Comparison of ENCODE assay signal across 25 mouse cellular contexts in the genomic region with DNA sequence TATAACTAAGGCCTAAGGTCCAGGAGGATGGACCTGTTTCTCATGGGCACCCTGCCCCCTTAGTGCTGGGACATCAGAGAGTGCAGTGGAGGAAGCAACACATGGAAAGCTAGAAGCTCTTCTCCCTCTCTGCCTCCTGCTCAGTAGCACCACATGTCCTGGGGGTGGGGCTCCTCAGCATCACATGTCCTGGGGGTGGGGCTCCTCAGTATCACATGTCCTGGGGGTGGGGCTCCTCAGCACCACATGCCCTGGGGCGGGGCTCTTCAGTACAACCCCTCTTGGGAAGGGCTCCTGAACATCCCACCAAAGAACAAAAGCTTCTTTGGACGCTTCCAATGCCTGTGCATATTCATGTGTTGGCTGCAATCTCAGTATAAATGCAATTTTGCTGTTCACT. TPM values are rescaled to one million over a fixed set of nuclear protein-coding genes. Genes with fewer than 3 reads are reported as not detected.
DNase-seq lines count a peak whose midpoint lies in the region; ATAC-seq and TF ChIP-seq lines count a peak whose summit lies in the region.
"Had no signal": no experiment of that assay in that cellular context is flagged by ENCODE, and none has a peak within 500 bp of the region (broad histone marks: within the 10 kb centered on the region; RNA-seq: fewer than 3 reads in every experiment).

No protein-coding gene starts in this region.

- H3K4me2 ChIP-seq in forebrain, embryonic 13.5 days = no peak overlapping the region
- no peak overlapping the region for H3K4me2 ChIP-seq in forebrain, postnatal 0 days (ENCODE audit: low read depth)
- H3K4me2 ChIP-seq in intestine, embryonic 15.5 days (replicated peaks) = no peak overlapping the region
- H3K4me2 ChIP-seq in intestine, postnatal 0 days (replicated peaks; ENCODE audit: low read depth) = no peak overlapping the region
- H3K4me2 ChIP-seq: embryonic facial prominence, embryonic 15.5 days; hindbrain, embryonic 14.5 days; limb, embryonic 12.5 days; liver, embryonic 13.5 days; stomach, embryonic 15.5 days had no signal

- 82% methylated on average over 2 of the region's 2 CpGs for WGBS in forebrain, embryonic 13.5 days
- 85% methylated on average over 2 of the region's 2 CpGs for whole genome bisulfite sequencing in forebrain, postnatal 0 days
- 90% methylated on average over 2 of the region's 2 CpGs for WGBS in intestine, embryonic 15.5 days
- 89% methylated on average over 2 of the region's 2 CpGs for WGBS in intestine, postnatal 0 days

- DNase-seq in forebrain, postnatal 0 days = no peak
- peak; percentile 23 for DNase-seq in thymus, postnatal 4 days
- DNase-seq in thymus, postnatal 0 days (ENCODE audit: low spot score) = no peak
- peak; percentile 58 for DNase-seq in splenic B cell, adult 2 months (ENCODE audit: low read depth, low spot score)
- DNase-seq: adrenal gland, postnatal 36 days; cerebellum, adult 11 months; cerebellum, adult 9-11 months; gastrocnemius, postnatal 36 days; kidney, adult 18-20 months; liver, embryonic 13.5 days; lung, adult 2 months; lung, postnatal 14 days; midbrain, embryonic 14.5 days; right cerebral cortex, postnatal 25 days; thymus, postnatal 36 days had no signal

- H3K27me3 ChIP-seq in forebrain, embryonic 13.5 days = no peaks in the 10 kb centered on the region
- no peaks in the 10 kb centered on the region for H3K27me3 ChIP-seq in forebrain, postnatal 0 days (ENCODE audit: insufficient read depth, low read length)
- no peaks in the 10 kb centered on the region for H3K27me3 ChIP-seq in intestine, embryonic 15.5 days (replicated peaks)
- H3K27me3 ChIP-seq in intestine, postnatal 0 days (replicated peaks; ENCODE audit: control insufficient read depth, insufficient read depth, low read length) = no peaks in the 10 kb centered on the region
- no peaks in the 10 kb centered on the region for H3K27me3 ChIP-seq in splenic B cell, adult 2 months (ENCODE audit: control insufficient read depth, insufficient read depth, low read length, poor library complexity, severe bottlenecking)
- H3K27me3 ChIP-seq: embryonic facial prominence, embryonic 15.5 days; liver, embryonic 13.5 days; stomach, embryonic 15.5 days had no signal

- no peak overlapping the region for H3K27ac ChIP-seq in forebrain, embryonic 13.5 days
- no peak overlapping the region for H3K27ac ChIP-seq in forebrain, postnatal 0 days (ENCODE audit: low read depth, low read length)
- no peak overlapping the region for H3K27ac ChIP-seq in intestine, embryonic 15.5 days
- no peak overlapping the region for H3K27ac ChIP-seq in intestine, postnatal 0 days (ENCODE audit: low read depth, low read length)
- H3K27ac ChIP-seq: embryonic facial prominence, embryonic 15.5 days; hindbrain, embryonic 14.5 days; limb, embryonic 12.5 days; liver, embryonic 13.5 days; stomach, embryonic 15.5 days had no signal

- no peaks in the 10 kb centered on the region for H3K4me1 ChIP-seq in forebrain, embryonic 13.5 days
- H3K4me1 ChIP-seq in forebrain, postnatal 0 days (ENCODE audit: insufficient read depth) = no peaks in the 10 kb centered on the region
- no peaks in the 10 kb centered on the region for H3K4me1 ChIP-seq in intestine, embryonic 15.5 days (replicated peaks)
- no peaks in the 10 kb centered on the region for H3K4me1 ChIP-seq in intestine, postnatal 0 days (replicated peaks; ENCODE audit: control insufficient read depth, insufficient read depth, low read length)
- H3K4me1 ChIP-seq: liver, embryonic 13.5 days; stomach, embryonic 15.5 days had no signal

- H3K4me3 ChIP-seq in forebrain, embryonic 13.5 days = no peak overlapping the region
- no peak overlapping the region for H3K4me3 ChIP-seq in forebrain, postnatal 0 days (ENCODE audit: low read depth, low read length)
- no peak overlapping the region for H3K4me3 ChIP-seq in intestine, embryonic 15.5 days (replicated peaks)
- no peak overlapping the region for H3K4me3 ChIP-seq in intestine, postnatal 0 days (ENCODE audit: low read depth, low read length)
- H3K4me3 ChIP-seq: embryonic facial prominence, embryonic 15.5 days; heart, embryonic 10.5 days; limb, embryonic 12.5 days; liver, embryonic 13.5 days; stomach, embryonic 15.5 days had no signal

- H3K9ac ChIP-seq in forebrain, embryonic 13.5 days = no peak overlapping the region
- H3K9ac ChIP-seq in forebrain, postnatal 0 days = no peak overlapping the region
- H3K9ac ChIP-seq in intestine, embryonic 15.5 days = no peak overlapping the region
- H3K9ac ChIP-seq in intestine, postnatal 0 days (ENCODE audit: low read depth, low read length) = no peak overlapping the region
- H3K9ac ChIP-seq: embryonic facial prominence, embryonic 15.5 days; hindbrain, embryonic 14.5 days; limb, embryonic 12.5 days; liver, embryonic 13.5 days; stomach, embryonic 15.5 days had no signal

- H3K9me3 ChIP-seq in forebrain, embryonic 13.5 days (replicated peaks) = no peaks in the 10 kb centered on the region
- no peaks in the 10 kb centered on the region for H3K9me3 ChIP-seq in forebrain, postnatal 0 days (ENCODE audit: low read length)
- no peaks in the 10 kb centered on the region for H3K9me3 ChIP-seq in intestine, embryonic 15.5 days
- H3K9me3 ChIP-seq in intestine, postnatal 0 days (ENCODE audit: control insufficient read depth) = no peaks in the 10 kb centered on the region
- H3K9me3 ChIP-seq: embryonic facial prominence, embryonic 15.5 days; heart, embryonic 10.5 days; limb, embryonic 12.5 days; liver, embryonic 13.5 days; stomach, embryonic 15.5 days had no signal

- ATAC-seq in forebrain, embryonic 13.5 days = 0 out of 2 replicates have a peak, but pooled peaks have one; percentile 25
- ATAC-seq in forebrain, postnatal 0 days = no peak
- ATAC-seq in intestine, embryonic 15.5 days = peak; percentile 12; the same call in 1 of the 2 replicates
- no peak for ATAC-seq in intestine, postnatal 0 days
- ATAC-seq in inflammation-experienced regulatory T-cells, adult 6 months = no peak

- TF ChIP-seq CTCF in forebrain, postnatal 0 days (IDR thresholded peaks at IDR 0.05; ENCODE audit: low read depth) = no peak
- no peak for TF ChIP-seq CTCF in intestine, postnatal 0 days (IDR thresholded peaks at IDR 0.05; ENCODE audit: low read depth)

- no peaks in the 10 kb centered on the region for H3K36me3 ChIP-seq in forebrain, embryonic 13.5 days (ENCODE audit: poor library complexity, severe bottlenecking)
- H3K36me3 ChIP-seq in forebrain, postnatal 0 days (ENCODE audit: insufficient read depth) = no peaks in the 10 kb centered on the region
- no peaks in the 10 kb centered on the region for H3K36me3 ChIP-seq in intestine, embryonic 15.5 days
- no peaks in the 10 kb centered on the region for H3K36me3 ChIP-seq in intestine, postnatal 0 days (ENCODE audit: control insufficient read depth, insufficient read depth)
- H3K36me3 ChIP-seq in splenic B cell, adult 2 months (ENCODE audit: control insufficient read depth, insufficient read depth, low read length, poor library complexity, severe bottlenecking) = no peaks in the 10 kb centered on the region
- H3K36me3 ChIP-seq: embryonic facial prominence, embryonic 15.5 days; heart, embryonic 10.5 days; limb, embryonic 12.5 days; liver, embryonic 13.5 days; stomach, embryonic 15.5 days had no signal

RNA-seq across cellular contexts. Expression of gene Irf4, which starts 38.5 kb away (rescaled TPM):
- 0.04 and 0.08 TPM in 2 replicates for polyA plus RNA-seq in forebrain, embryonic 13.5 days (2015; fragmentation: Nextera tagmentation; extraction: Ambion mirVana)
- total RNA-seq in forebrain, postnatal 0 days (2014; rRNA removed) = 0.15 and 0.38 TPM in 2 replicates
- 0.02 and 0.04 TPM in 2 replicates for polyA plus RNA-seq in forebrain, postnatal 0 days (2015; fragmentation: Nextera tagmentation; extraction: Ambion mirVana)
- polyA plus RNA-seq in intestine, embryonic 15.5 days (2015; fragmentation: Nextera tagmentation; extraction: Ambion mirVana) = 0.11 and 0.18 TPM in 2 replicates
- polyA plus RNA-seq in intestine, postnatal 0 days (2015; fragmentation: Nextera tagmentation; extraction: Ambion mirVana) = 0.05 and 0.12 TPM in 2 replicates
- polyA plus RNA-seq in thymus, postnatal 0 days (2015; fragmentation: Nextera tagmentation; extraction: Ambion mirVana) = 1.6 and 1.7 TPM in 2 replicates
- polyA plus RNA-seq in inflammation-experienced regulatory T-cells, adult 6 months (2017; shearing (Covaris generic)) = 10 to 100 TPM; 17.4 to 19.8 (median 17.8) TPM
- polyA plus RNA-seq: limb, embryonic 12.5 days; neural tube, embryonic 11.5 days had no signal

Comparison
In these comparisons a context has a peak if more than half of its experiments do, and no peak if none do; other contexts are left out.
1. ATAC-seq: peak in forebrain, embryonic 13.5 days (single experiment) and intestine, embryonic 15.5 days (single experiment); none in forebrain, postnatal 0 days (single experiment), intestine, postnatal 0 days (single experiment) and inflammation-experienced regulatory T-cells, adult 6 months (single experiment).
2. DNase-seq: peak in thymus, postnatal 4 days (single experiment) and splenic B cell, adult 2 months (single experiment); none in forebrain, postnatal 0 days (single experiment) and thymus, postnatal 0 days (single experiment).